Mouse (Mus musculus): ENCODE measurements at regions not wholly inside any gene's neighbourhood (a gene's known extent, or its start where the extent isn't known, plus 50 kb on each side); places are given as distances from the start of the nearest gene placed in this dataset. TPM values are rescaled to one million over a fixed set of nuclear protein-coding genes. Genes with fewer than 3 reads are reported as not detected.

DNA sequence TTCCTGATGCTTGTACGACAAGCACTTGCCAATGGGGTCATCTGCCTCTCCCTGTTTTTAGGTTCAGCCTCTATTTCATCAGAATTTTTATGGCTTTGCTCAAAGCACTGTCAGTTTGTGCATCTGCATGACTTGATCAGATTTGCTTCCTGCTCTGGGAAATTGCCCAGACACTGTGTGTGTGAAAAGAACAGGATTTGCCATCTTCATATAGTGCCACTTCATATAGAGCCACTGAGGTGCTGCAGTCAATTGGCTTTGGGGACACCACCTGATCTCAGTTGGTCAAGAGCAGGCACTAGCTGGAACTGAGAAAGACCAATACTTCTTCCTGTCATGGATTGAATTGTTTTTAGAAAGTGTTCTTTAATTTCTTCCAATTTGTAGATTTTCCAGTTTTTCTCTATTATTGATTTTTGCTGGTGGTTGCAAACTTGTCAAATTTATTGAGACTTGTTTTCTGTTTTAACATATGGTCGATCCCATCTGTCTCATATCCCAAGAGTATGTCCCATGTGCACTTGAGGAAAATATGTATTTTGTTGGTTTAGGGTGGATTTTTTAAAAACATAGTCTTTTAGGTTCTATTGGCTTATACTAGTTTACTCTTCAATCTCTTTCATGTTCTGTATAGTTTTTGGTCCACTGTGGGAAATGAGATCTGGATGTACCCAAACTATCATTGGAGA lies 62.8 kb upstream of the Arg1 start:
- ATAC-seq (ENCODE audit: insufficient number of reproducible peaks, low FRiP score, low TSS enrichment, low read depth) = no peak
- Histone ChIP-seq H3K27ac (replicated peaks; ENCODE audit: low read depth, low read length) (no peak overlapping the region), H3K4me1 (ENCODE audit: control insufficient read depth, insufficient read depth, low read length) (no peaks in the 10 kb centered on the region), H3K4me3 (ENCODE audit: low read depth, low read length) (no peak overlapping the region), H3K27me3 (ENCODE audit: control insufficient read depth, insufficient read depth, low read length) (no peaks in the 10 kb centered on the region), H3K36me3 (ENCODE audit: control insufficient read depth, insufficient read depth, low read length) (no peaks in the 10 kb centered on the region), H3K9me3 (ENCODE audit: control insufficient read depth, low read length) (no peaks in the 10 kb centered on the region), H3K9ac (ENCODE audit: low read length) (no peak overlapping the region), H3K4me2 (ENCODE audit: low read depth, severe bottlenecking) (no peak overlapping the region)
- WGBS = 88% methylated on average over 2 of the region's 2 CpGs
- DNase-seq (ENCODE audit: low spot score) = no peak

DNA sequence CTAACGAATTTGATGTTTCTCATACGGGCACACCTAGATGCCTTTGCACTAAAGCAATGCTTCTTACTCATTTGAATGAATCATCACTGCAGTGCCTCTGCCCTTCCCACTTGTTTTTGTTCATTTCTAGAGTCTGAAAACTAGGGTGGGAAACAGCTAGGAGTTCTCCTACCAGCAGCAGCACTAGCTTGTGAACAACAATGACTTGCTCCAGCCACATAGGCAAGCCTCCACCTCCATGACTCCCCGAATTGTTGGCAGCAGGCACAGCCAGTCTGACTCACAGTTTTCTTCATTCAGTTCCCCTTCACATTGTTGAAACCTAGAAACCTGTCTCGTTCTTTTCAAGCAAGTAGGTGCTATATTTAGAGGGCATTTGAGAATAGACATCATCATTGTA lies 57.5 kb upstream of the Arg1 start:
- 87% methylated on average over 4 of the region's 4 CpGs for WGBS
- Histone ChIP-seq H3K4me2 (ENCODE audit: low read depth, severe bottlenecking) (no peak overlapping the region), H3K27ac (replicated peaks; ENCODE audit: low read depth, low read length) (no peak overlapping the region), H3K9ac (ENCODE audit: low read length) (no peak overlapping the region), H3K4me3 (ENCODE audit: low read depth, low read length) (no peak overlapping the region), H3K27me3 (ENCODE audit: control insufficient read depth, insufficient read depth, low read length) (no peaks in the 10 kb centered on the region), H3K4me1 (ENCODE audit: control insufficient read depth, insufficient read depth, low read length) (no peaks in the 10 kb centered on the region), H3K36me3 (ENCODE audit: control insufficient read depth, insufficient read depth, low read length) (no peaks in the 10 kb centered on the region), H3K9me3 (ENCODE audit: control insufficient read depth, low read length) (no peaks in the 10 kb centered on the region)
- DNase-seq (ENCODE audit: low spot score) = no peak
- ATAC-seq (ENCODE audit: insufficient number of reproducible peaks, low FRiP score, low TSS enrichment, low read depth) = no peak

DNA sequence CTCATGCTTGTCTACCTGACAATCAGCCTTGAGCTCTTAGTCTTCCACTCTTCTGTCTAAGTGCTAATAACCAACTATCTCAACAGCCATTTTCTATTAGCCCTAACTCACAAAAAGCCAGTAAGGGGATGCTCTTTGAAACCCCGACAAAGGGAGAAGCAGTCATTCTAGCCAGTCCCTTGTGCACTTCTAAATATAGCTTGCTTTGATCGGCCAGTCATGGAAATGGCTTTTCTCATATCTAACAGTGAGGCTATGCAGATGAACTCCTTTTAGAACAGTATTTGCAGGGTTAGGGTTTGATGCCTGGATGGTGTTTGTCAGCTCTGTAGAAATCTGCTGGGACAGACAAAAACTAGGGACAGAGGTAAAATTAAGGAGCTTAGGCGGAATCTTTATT lies 54.5 kb upstream of the Arg1 start:
- Histone ChIP-seq H3K4me1 (ENCODE audit: control insufficient read depth, insufficient read depth, low read length) (no peaks in the 10 kb centered on the region), H3K27me3 (ENCODE audit: control insufficient read depth, insufficient read depth, low read length) (no peaks in the 10 kb centered on the region), H3K4me3 (ENCODE audit: low read depth, low read length) (no peak overlapping the region), H3K27ac (replicated peaks; ENCODE audit: low read depth, low read length) (no peak overlapping the region), H3K4me2 (ENCODE audit: low read depth, severe bottlenecking) (no peak overlapping the region), H3K9me3 (ENCODE audit: control insufficient read depth, low read length) (no peaks in the 10 kb centered on the region), H3K36me3 (ENCODE audit: control insufficient read depth, insufficient read depth, low read length) (no peaks in the 10 kb centered on the region), H3K9ac (ENCODE audit: low read length) (no peak overlapping the region)
- no peak for ATAC-seq (ENCODE audit: insufficient number of reproducible peaks, low FRiP score, low TSS enrichment, low read depth)
- DNase-seq (ENCODE audit: low spot score) = no peak
- WGBS = 92% methylated on average over 3 of the region's 3 CpGs

Small RNA genes lying in the stretch of these regions (microRNA-seq; reads per million reads assigned to microRNA genes)
- not detected for gene Gm22566
